In the genomic region with DNA sequence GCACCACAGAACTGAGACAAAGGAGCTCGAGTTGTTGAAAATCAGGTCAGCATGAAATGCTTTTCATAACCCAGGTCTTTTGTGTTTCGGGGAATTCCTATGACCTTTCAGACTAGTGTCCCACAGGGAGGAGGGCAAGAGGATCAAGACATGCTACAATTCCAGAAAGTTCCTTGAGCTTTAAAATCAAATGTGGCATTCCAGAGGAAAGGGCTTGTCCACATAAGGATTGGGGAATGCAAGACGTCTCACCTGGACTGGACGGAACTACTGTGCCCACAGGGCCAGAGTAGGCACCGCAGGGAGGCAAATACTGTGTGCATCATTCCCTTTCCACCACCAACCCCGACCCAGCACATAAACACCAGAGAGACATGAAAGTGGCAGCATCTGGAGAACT, we compare ENCODE assay signal across 15 mouse cellular contexts.
DNase-seq lines count a peak whose midpoint lies in the region; ATAC-seq and TF ChIP-seq lines count a peak whose summit lies in the region.
"Had no signal": no experiment of that assay in that cellular context is flagged by ENCODE, and none has a peak within 500 bp of the region (broad histone marks: within the 10 kb centered on the region; RNA-seq: fewer than 3 reads in every experiment).

No protein-coding gene starts in this region.

- peaks cover 74% of the 10 kb centered on the region for H3K4me1 ChIP-seq in heart, embryonic 13.5 days
- peaks cover 37% of the 10 kb centered on the region for H3K4me1 ChIP-seq in midbrain, embryonic 10.5 days
- H3K4me1 ChIP-seq in midbrain, postnatal 0 days (ENCODE audit: insufficient read depth, low read length): no peaks in the 10 kb centered on the region; the same call in 1 of the 2 replicates
- H3K4me1 ChIP-seq in embryonic facial prominence, embryonic 12.5 days: peaks cover 46% of the 10 kb centered on the region
- H3K4me1 ChIP-seq in limb, embryonic 14.5 days (ENCODE audit: control insufficient read depth, insufficient read depth, low read length): peaks cover 49% of the 10 kb centered on the region

- no peak overlapping the region for H3K4me2 ChIP-seq in heart, embryonic 13.5 days
- H3K4me2 ChIP-seq in midbrain, postnatal 0 days (ENCODE audit: low read depth, low read length, poor library complexity, severe bottlenecking): no peak overlapping the region
- no peak overlapping the region for H3K4me2 ChIP-seq in embryonic facial prominence, embryonic 12.5 days (replicated peaks)
- H3K4me2 ChIP-seq in limb, embryonic 14.5 days (replicated peaks; ENCODE audit: low read depth, low read length, severe bottlenecking): no peak overlapping the region
- H3K4me2 ChIP-seq: hindbrain, embryonic 13.5 days; liver, embryonic 15.5 days; midbrain, embryonic 12.5 days had no signal

- TF ChIP-seq CTCF in midbrain, postnatal 0 days (IDR thresholded peaks at IDR 0.05): no peak

- peak overlapping the region; percentile 63; the same call in 1 of the 2 replicates for H3K27ac ChIP-seq in heart, embryonic 13.5 days (replicated peaks)
- peak overlapping the region; percentile 69 for H3K27ac ChIP-seq in midbrain, embryonic 10.5 days (replicated peaks)
- no peak overlapping the region for H3K27ac ChIP-seq in midbrain, postnatal 0 days (ENCODE audit: low read depth, low read length)
- peak overlapping the region; percentile 36; the same call in 1 of the 2 replicates for H3K27ac ChIP-seq in embryonic facial prominence, embryonic 12.5 days
- H3K27ac ChIP-seq in limb, embryonic 14.5 days (replicated peaks; ENCODE audit: low read depth, low read length): peak overlapping the region; percentile 81
- H3K27ac ChIP-seq: liver, embryonic 15.5 days had no signal

- H3K9me3 ChIP-seq in heart, embryonic 13.5 days: no peaks in the 10 kb centered on the region
- no peaks in the 10 kb centered on the region for H3K9me3 ChIP-seq in midbrain, embryonic 10.5 days (replicated peaks)
- no peaks in the 10 kb centered on the region for H3K9me3 ChIP-seq in midbrain, postnatal 0 days (ENCODE audit: low read length)
- H3K9me3 ChIP-seq in embryonic facial prominence, embryonic 12.5 days: no peaks in the 10 kb centered on the region
- no peaks in the 10 kb centered on the region for H3K9me3 ChIP-seq in limb, embryonic 14.5 days (ENCODE audit: control insufficient read depth, low read length)
- H3K9me3 ChIP-seq: hindbrain, embryonic 13.5 days; liver, embryonic 15.5 days; midbrain, embryonic 12.5 days had no signal

- peak overlapping the region; percentile 24; the same call in 1 of the 2 replicates for H3K9ac ChIP-seq in heart, embryonic 13.5 days
- H3K9ac ChIP-seq in midbrain, postnatal 0 days (replicated peaks; ENCODE audit: low read length, poor library complexity, severe bottlenecking): no peak overlapping the region
- H3K9ac ChIP-seq in embryonic facial prominence, embryonic 12.5 days: no peak overlapping the region
- H3K9ac ChIP-seq in limb, embryonic 14.5 days (ENCODE audit: low read depth, low read length, severe bottlenecking): no peak overlapping the region
- H3K9ac ChIP-seq: hindbrain, embryonic 13.5 days; liver, embryonic 15.5 days; midbrain, embryonic 12.5 days had no signal

- no peak for ATAC-seq in heart, embryonic 13.5 days (ENCODE audit: extremely low read depth, insufficient number of reproducible peaks, low FRiP score, low TSS enrichment)
- ATAC-seq in midbrain, postnatal 0 days (ENCODE audit: low FRiP score): no peak
- ATAC-seq in embryonic facial prominence, embryonic 12.5 days (ENCODE audit: insufficient number of reproducible peaks, insufficient read depth, low FRiP score, low TSS enrichment): no peak
- no peak for ATAC-seq in limb, embryonic 14.5 days (ENCODE audit: low FRiP score, low read depth)

- no peaks in the 10 kb centered on the region for H3K36me3 ChIP-seq in heart, embryonic 13.5 days
- no peaks in the 10 kb centered on the region for H3K36me3 ChIP-seq in midbrain, embryonic 10.5 days
- no peaks in the 10 kb centered on the region for H3K36me3 ChIP-seq in midbrain, postnatal 0 days (ENCODE audit: insufficient read depth, low read length)
- no peaks in the 10 kb centered on the region for H3K36me3 ChIP-seq in embryonic facial prominence, embryonic 12.5 days
- no peaks in the 10 kb centered on the region for H3K36me3 ChIP-seq in limb, embryonic 14.5 days (ENCODE audit: control insufficient read depth, insufficient read depth, low read length)
- H3K36me3 ChIP-seq: hindbrain, embryonic 13.5 days; liver, embryonic 15.5 days; midbrain, embryonic 12.5 days had no signal

- no peak overlapping the region for H3K4me3 ChIP-seq in heart, embryonic 13.5 days
- no peak overlapping the region for H3K4me3 ChIP-seq in midbrain, embryonic 10.5 days
- H3K4me3 ChIP-seq in midbrain, postnatal 0 days (ENCODE audit: low read depth, low read length): no peak overlapping the region
- H3K4me3 ChIP-seq in embryonic facial prominence, embryonic 12.5 days: no peak overlapping the region
- no peak overlapping the region for H3K4me3 ChIP-seq in limb, embryonic 14.5 days (replicated peaks; ENCODE audit: low read length)
- H3K4me3 ChIP-seq: hindbrain, embryonic 13.5 days; liver, embryonic 15.5 days; midbrain, embryonic 12.5 days had no signal

- H3K27me3 ChIP-seq in heart, embryonic 13.5 days (replicated peaks): no peaks in the 10 kb centered on the region
- H3K27me3 ChIP-seq in midbrain, embryonic 10.5 days (ENCODE audit: low read depth, poor library complexity, severe bottlenecking): no peaks in the 10 kb centered on the region
- H3K27me3 ChIP-seq in midbrain, postnatal 0 days (ENCODE audit: insufficient read depth, low read length): no peaks in the 10 kb centered on the region
- no peaks in the 10 kb centered on the region for H3K27me3 ChIP-seq in embryonic facial prominence, embryonic 12.5 days
- H3K27me3 ChIP-seq in limb, embryonic 14.5 days (ENCODE audit: control insufficient read depth, insufficient read depth, low read length): no peaks in the 10 kb centered on the region
- H3K27me3 ChIP-seq: hindbrain, embryonic 13.5 days; liver, embryonic 15.5 days; midbrain, embryonic 12.5 days had no signal

- DNase-seq in heart, adult 8-10 months (ENCODE audit: low spot score): no peak
- DNase-seq in midbrain, embryonic 10.5 days (ENCODE audit: low spot score): no peak
- DNase-seq in midbrain, postnatal 0 days (ENCODE audit: low spot score): no peak
- DNase-seq in limb, embryonic 14.5 days (ENCODE audit: low spot score): no peak
- no peak for DNase-seq in frontal cortex, postnatal 25 days (ENCODE audit: low spot score in 2 of 2)
- no peak for DNase-seq in right cerebral cortex, postnatal 14 days
- DNase-seq: cerebellum, adult 18-20 months; gastrocnemius, postnatal 25 days; kidney, postnatal 4 days; lung, postnatal 36 days had no signal

- 50% methylated on average over 6 of the region's 6 CpGs for WGBS in heart, embryonic 13.5 days
- 70% methylated on average over 6 of the region's 6 CpGs for WGBS in midbrain, embryonic 10.5 days
- 72% methylated on average over 6 of the region's 6 CpGs for WGBS in midbrain, postnatal 0 days
- 61% methylated on average over 6 of the region's 6 CpGs for WGBS in embryonic facial prominence, embryonic 12.5 days
- 46% methylated on average over 6 of the region's 6 CpGs for WGBS in limb, embryonic 14.5 days

- TF ChIP-seq POLR2A in limb, embryonic 14.5 days (IDR thresholded peaks at IDR 0.05; ENCODE audit: borderline replicate concordance, extremely low read depth, insufficient read depth, insufficient read length): no peak
